Mouse (Mus musculus) adrenal gland, postnatal 14 days (tissue): ENCODE measurements around the gene Cygb. TPM values are rescaled to one million over a fixed set of nuclear protein-coding genes. Genes with fewer than 3 reads are reported as not detected.
"Not testable (repeated sequence)": the region's sequence is repeated elsewhere in the genome, so short reads cannot be mapped to it uniquely, and the experiment has no call there.

Source experiments
- DNase-seq: peaks from one replicate; pipeline ENCODE4 v3.0.0; 2021; ENCODE audit warnings: mixed read lengths
- total RNA-seq: library from RNA; stranded (reverse); gene quantifications from 2 replicates; pipeline ENCODE4 v1.2.3, GENCODE M21; 2021

Cygb gene
- total RNA-seq, 1 experiment from 2014 or later, result 30.9 TPM

GRCm38 (mm10) chr11:116616438-116617118, 37.5 kb downstream of the Cygb start:
- DNase-seq, result no peak

GRCm38 (mm10) chr11:116615735-116616437, 38.2 kb downstream of the Cygb start:
- peak; percentile 66 for DNase-seq

- no peak for DNase-seq
Measured at GRCm38 (mm10) chr11:116613234-116613633, 40.9 kb downstream of the Cygb start.

- DNase-seq, result no peak
Measured at GRCm38 (mm10) chr11:116612554-116612953, 41.6 kb downstream of the Cygb start.

- no peak for DNase-seq
Measured at GRCm38 (mm10) chr11:116611883-116612282, 42.2 kb downstream of the Cygb start.

GRCm38 (mm10) chr11:116611168-116611567, 42.9 kb downstream of the Cygb start:
- not testable (repeated sequence) for DNase-seq

GRCm38 (mm10) chr11:116609965-116610630, 44.0 kb downstream of the Cygb start:
- DNase-seq, result no peak

GRCm38 (mm10) chr11:116607717-116608116, 46.4 kb downstream of the Cygb start:
- no peak for DNase-seq

GRCm38 (mm10) chr11:116604097-116604496, 50.0 kb downstream of the Cygb start:
- no peak for DNase-seq

- DNase-seq, result peak; percentile 68
Measured at GRCm38 (mm10) chr11:116603339-116603738, 50.8 kb downstream of the Cygb start.

- DNase-seq, result no peak
Measured at GRCm38 (mm10) chr11:116602043-116602442, 52.1 kb downstream of the Cygb start.

- no peak for DNase-seq
Measured at GRCm38 (mm10) chr11:116601166-116601565, 52.9 kb downstream of the Cygb start.

- DNase-seq, result no peak
Measured at GRCm38 (mm10) chr11:116599230-116599629, 54.9 kb downstream of the Cygb start.

GRCm38 (mm10) chr11:116598193-116598592, 55.9 kb downstream of the Cygb start:
- no peak for DNase-seq

- no peak for DNase-seq
Measured at GRCm38 (mm10) chr11:116596766-116597165, 57.3 kb downstream of the Cygb start.

Other genes with a start within 250 kb of the Cygb start
- gene Rnf157, start 241.3 kb downstream of the Cygb start, total RNA-seq, result 8.6 and 10.1 TPM in 2 replicates
- 36.4 and 38.8 TPM in 2 replicates for gene Ubald2, start 220.2 kb downstream of the Cygb start, total RNA-seq
- not detected in 2 replicates for gene Qrich2, start 188.1 kb downstream of the Cygb start, total RNA-seq
- 81.1 and 81.8 TPM in 2 replicates for gene Prpsap1, start 160.1 kb downstream of the Cygb start, total RNA-seq
- 2.3 and 3.5 TPM in 2 replicates for gene Sphk1, start 123.4 kb downstream of the Cygb start, total RNA-seq
- 32.0 and 38.5 TPM in 2 replicates for gene Ube2o, start 72.9 kb downstream of the Cygb start, total RNA-seq
- gene Aanat, start 67.9 kb downstream of the Cygb start, total RNA-seq, result not detected in 2 replicates
- gene Rhbdf2, start 27.3 kb downstream of the Cygb start, total RNA-seq, result 11.2 and 14.3 TPM in 2 replicates
- 5.3 and 6.1 TPM in 2 replicates for gene Prcd, start 779 bp downstream of the Cygb start, total RNA-seq
- not detected in 2 replicates for gene St6galnac1, start 121.2 kb upstream of the Cygb start, total RNA-seq
- gene Mxra7, start 173.7 kb upstream of the Cygb start, total RNA-seq, result 28.6 and 32.8 TPM in 2 replicates
- gene Mettl23, start 189.0 kb upstream of the Cygb start, total RNA-seq, result 31.1 and 34.4 TPM in 2 replicates
- gene Jmjd6, start 189.1 kb upstream of the Cygb start, total RNA-seq, result 40.2 and 40.7 TPM in 2 replicates
- 29.1 and 32.6 TPM in 2 replicates for gene Mfsd11, start 198.1 kb upstream of the Cygb start, total RNA-seq
- 244 and 250 TPM in 2 replicates for gene Srsf2, start 198.8 kb upstream of the Cygb start, total RNA-seq